23 mouse cellular contexts compared by ENCODE assay signal in the genomic region with DNA sequence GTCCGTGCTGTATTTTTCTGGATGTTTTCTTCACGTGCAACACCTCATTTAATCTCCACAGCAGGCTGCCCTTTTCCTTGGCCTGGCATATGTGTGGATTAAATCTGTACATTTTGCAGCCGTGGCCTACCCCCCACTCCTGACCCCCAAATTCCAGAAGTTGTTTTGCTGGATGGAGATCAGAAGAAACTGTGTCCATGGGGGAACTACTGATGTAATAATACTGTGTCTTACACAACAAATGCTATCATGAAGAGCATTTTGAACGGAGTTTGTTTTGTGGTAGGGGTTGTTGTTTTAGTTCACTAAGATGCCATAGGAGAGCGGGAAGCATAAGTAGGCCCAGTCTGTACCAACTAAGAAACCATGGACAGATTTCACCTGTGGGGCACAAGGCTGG.
"Had no signal": no experiment of that assay in that cellular context is flagged by ENCODE, and none has a peak within 500 bp of the region (broad histone marks: within the 10 kb centered on the region; RNA-seq: fewer than 3 reads in every experiment).

No protein-coding gene starts in this region.

- H3K27me3 ChIP-seq: heart, embryonic 15.5 days; hindbrain, embryonic 13.5 days; hindbrain, embryonic 15.5 days; limb, embryonic 13.5 days; limb, embryonic 15.5 days had no signal

- ATAC-seq: hindbrain, postnatal 0 days; intestine, embryonic 16.5 days had no signal

- H3K36me3 ChIP-seq: heart, embryonic 13.5 days; heart, embryonic 15.5 days; hindbrain, embryonic 13.5 days; hindbrain, embryonic 15.5 days; kidney, embryonic 15.5 days; limb, embryonic 13.5 days; limb, embryonic 15.5 days had no signal

- H3K27ac ChIP-seq: gastrocnemius, adult 2 months; heart, embryonic 13.5 days; heart, embryonic 15.5 days; hindbrain, embryonic 13.5 days; hindbrain, embryonic 15.5 days; hindbrain, postnatal 0 days; kidney, embryonic 15.5 days; kidney, postnatal 0 days; limb, embryonic 13.5 days; limb, embryonic 15.5 days had no signal

- H3K4me3 ChIP-seq: gastrocnemius, adult 2 months; heart, embryonic 13.5 days; heart, embryonic 15.5 days; hindbrain, embryonic 13.5 days; hindbrain, embryonic 15.5 days; kidney, embryonic 15.5 days; limb, embryonic 13.5 days; limb, embryonic 15.5 days had no signal

- H3K9me3 ChIP-seq: heart, embryonic 13.5 days; heart, embryonic 15.5 days; hindbrain, embryonic 13.5 days; hindbrain, embryonic 15.5 days; kidney, embryonic 15.5 days; limb, embryonic 13.5 days; limb, embryonic 15.5 days had no signal

- DNase-seq: gastrocnemius, adult 2 months; gastrocnemius, postnatal 10 days; gastrocnemius, postnatal 25 days; heart, adult 18-20 months; heart, postnatal 14 days; heart, postnatal 36 days; kidney, adult 11 months; kidney, adult 2 months; kidney, adult 9 months; layer of hippocampus, adult 9-11 months; layer of hippocampus, postnatal 36 days; left cerebral cortex, postnatal 4 days had no signal

- H3K9ac ChIP-seq: heart, embryonic 13.5 days; heart, embryonic 15.5 days; hindbrain, embryonic 13.5 days; hindbrain, embryonic 15.5 days; kidney, embryonic 15.5 days; limb, embryonic 13.5 days; limb, embryonic 15.5 days had no signal

- H3K4me2 ChIP-seq: heart, embryonic 11.5 days; heart, embryonic 13.5 days; heart, embryonic 15.5 days; hindbrain, embryonic 13.5 days; hindbrain, embryonic 15.5 days; kidney, embryonic 15.5 days; limb, embryonic 13.5 days; limb, embryonic 15.5 days had no signal
